Mouse (Mus musculus): ENCODE results near the gene Dcaf4. TPM values are rescaled to one million over a fixed set of nuclear protein-coding genes. Genes with fewer than 3 reads are reported as not detected.

The Dcaf4 gene
- polyA plus RNA-seq, 1 experiment, result not detected

GRCm38 (mm10) chr12:83484855-83485745, 35.2 kb upstream of the Dcaf4 start:
- no peak for TF ChIP-seq CTCF (IDR thresholded peaks at IDR 0.05; ENCODE audit: insufficient read depth, low read depth, low read length)
- no peak for TF ChIP-seq POLR2A (IDR thresholded peaks at IDR 0.05; ENCODE audit: insufficient read depth, low read depth, low read length)
- H3K4me3 ChIP-seq (ENCODE audit: insufficient read depth, low read depth, low read length), result peak overlapping the region; percentile 73
- 5% methylated on average over 24 of the region's 24 CpGs for WGBS
- H3K27ac ChIP-seq (ENCODE audit: insufficient read depth, low read depth, low read length), result peak overlapping the region; percentile 73; the same call in 1 of the 2 replicates
- peaks cover 6% of the 10 kb centered on the region; the same call in 1 of the 2 replicates for H3K4me1 ChIP-seq (ENCODE audit: control insufficient read depth, insufficient read depth, low read length)

- peaks cover 6% of the 10 kb centered on the region; the same call in 1 of the 2 replicates for H3K4me1 ChIP-seq (ENCODE audit: control insufficient read depth, insufficient read depth, low read length)
- WGBS, result under 1% methylated on average over 53 of the region's 53 CpGs
- TF ChIP-seq CTCF (IDR thresholded peaks at IDR 0.05; ENCODE audit: insufficient read depth, low read depth, low read length) (no peak), POLR2A (IDR thresholded peaks at IDR 0.05; ENCODE audit: insufficient read depth, low read depth, low read length) (0 out of 2 replicates have a peak, but pooled peaks have one; percentile 20)
- H3K4me3 ChIP-seq (ENCODE audit: insufficient read depth, low read depth, low read length), result peak overlapping the region; percentile 73
- peak overlapping the region; percentile 73 for H3K27ac ChIP-seq (ENCODE audit: insufficient read depth, low read depth, low read length)
Observed at GRCm38 (mm10) chr12:83485911-83486670, 34.2 kb upstream of the Dcaf4 start.

DNA sequence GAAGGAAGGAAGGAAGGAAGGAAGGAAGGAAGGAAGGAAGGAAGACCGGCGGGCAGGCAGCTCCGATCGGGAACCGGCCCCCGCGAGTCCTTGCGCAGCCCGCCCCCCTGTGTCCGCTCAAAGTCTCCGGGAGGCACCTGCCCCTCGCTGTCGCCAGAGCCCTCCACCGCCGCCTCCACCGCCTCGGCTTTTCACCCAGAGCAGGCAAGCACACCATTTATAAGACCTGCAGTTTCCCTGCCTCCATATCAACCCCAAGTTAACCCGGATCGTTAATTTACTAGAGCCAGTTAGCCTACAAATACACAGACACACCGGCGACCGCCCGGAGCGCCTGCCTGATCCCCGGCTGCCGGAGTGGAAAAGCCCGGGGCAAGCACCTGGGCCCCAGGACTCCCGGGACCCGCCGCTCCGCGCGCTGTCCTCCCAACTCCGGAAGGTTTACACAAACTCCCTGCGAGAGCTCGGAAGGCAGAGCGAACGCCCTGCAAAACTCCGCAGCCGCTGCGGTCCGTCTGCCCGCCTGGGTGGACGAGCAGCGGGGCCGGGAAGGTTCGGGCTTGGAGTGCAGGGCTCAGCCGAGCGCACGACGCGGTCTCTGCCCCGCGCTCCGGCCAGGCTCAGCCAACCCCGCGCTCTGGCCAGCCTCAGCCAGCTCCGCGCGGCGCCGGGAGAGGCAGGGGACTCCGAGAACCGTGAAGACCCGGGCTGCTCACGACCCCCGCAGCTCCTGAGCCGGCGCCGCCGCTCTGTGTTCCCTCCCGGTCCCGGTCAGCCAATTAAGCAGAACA, 33.4 kb upstream of the Dcaf4 start:
- H3K4me1 ChIP-seq (ENCODE audit: control insufficient read depth, insufficient read depth, low read length), result peaks cover 6% of the 10 kb centered on the region; the same call in 1 of the 2 replicates
- H3K4me3 ChIP-seq (ENCODE audit: insufficient read depth, low read depth, low read length), result peak overlapping the region; percentile 73
- under 1% methylated on average over 73 of the region's 73 CpGs for WGBS
- TF ChIP-seq CTCF (IDR thresholded peaks at IDR 0.05; ENCODE audit: insufficient read depth, low read depth, low read length) (0 out of 2 replicates have a peak, but pooled peaks have one; percentile 4), POLR2A (IDR thresholded peaks at IDR 0.05; ENCODE audit: insufficient read depth, low read depth, low read length) (no peak)
- peak overlapping the region; percentile 73 for H3K27ac ChIP-seq (ENCODE audit: insufficient read depth, low read depth, low read length)

- under 1% methylated on average over 31 of the region's 31 CpGs for WGBS
Observed at GRCm38 (mm10) chr12:83487476-83487991, 32.7 kb upstream of the Dcaf4 start, which contains the start of gene Dpf3. TSS of gene Dpf3 (minus strand) at chr12:83487716.

GRCm38 (mm10) chr12:83488211-83488941, 31.9 kb upstream of the Dcaf4 start:
- Histone ChIP-seq H3K4me1 (ENCODE audit: control insufficient read depth, insufficient read depth, low read length) (peaks cover 6% of the 10 kb centered on the region; the same call in 1 of the 2 replicates), H3K4me3 (ENCODE audit: insufficient read depth, low read depth, low read length) (peak overlapping the region; percentile 39), H3K27ac (ENCODE audit: insufficient read depth, low read depth, low read length) (no peak overlapping the region)
- under 1% methylated on average over 29 of the region's 29 CpGs for WGBS
- no peak for TF ChIP-seq CTCF (IDR thresholded peaks at IDR 0.05; ENCODE audit: insufficient read depth, low read depth, low read length)

More at GRCm38 (mm10) chr12:83487476-83487991, 32.7 kb upstream of the Dcaf4 start, which contains the start of gene Dpf3:
- Histone ChIP-seq H3K27ac (ENCODE audit: insufficient read depth, low read depth, low read length) (peak within 1 kb of the TSS; percentile 73), H3K4me3 (ENCODE audit: insufficient read depth, low read depth, low read length) (peak within 1 kb of the TSS; percentile 73), H3K4me1 (ENCODE audit: control insufficient read depth, insufficient read depth, low read length) (peaks cover 6% of the 10 kb centered on the region; the same call in 1 of the 2 replicates)
- no peak for TF ChIP-seq CTCF (IDR thresholded peaks at IDR 0.05; ENCODE audit: insufficient read depth, low read depth, low read length)
- no peak for TF ChIP-seq POLR2A (IDR thresholded peaks at IDR 0.05; ENCODE audit: insufficient read depth, low read depth, low read length)

DNA sequence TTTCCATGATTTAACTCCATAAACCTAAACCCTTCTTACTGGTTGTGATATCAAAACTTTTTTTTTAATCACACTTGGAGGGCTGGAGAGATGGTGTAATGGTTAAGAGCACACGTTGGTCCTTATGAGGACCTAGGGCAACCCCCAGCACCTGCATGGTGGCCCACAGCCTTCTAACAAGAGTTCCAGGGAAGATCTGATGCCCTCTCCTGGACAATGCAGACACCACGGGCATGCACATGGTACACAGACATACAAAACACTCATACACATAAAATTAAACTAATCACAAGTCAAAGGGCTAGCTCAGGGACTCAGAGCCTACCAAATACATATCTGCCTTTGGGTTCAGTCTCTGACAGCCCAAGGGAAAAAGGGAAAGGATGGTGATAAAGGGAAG, 30.5 kb upstream of the Dcaf4 start:
- Histone ChIP-seq H3K4me1 (ENCODE audit: control insufficient read depth, insufficient read depth, low read length) (peaks cover 6% of the 10 kb centered on the region; the same call in 1 of the 2 replicates), H3K27ac (ENCODE audit: insufficient read depth, low read depth, low read length) (no peak overlapping the region), H3K4me3 (ENCODE audit: insufficient read depth, low read depth, low read length) (no peak overlapping the region)
- WGBS, result 44% methylated on average over 2 of the region's 2 CpGs
- TF ChIP-seq POLR2A (IDR thresholded peaks at IDR 0.05; ENCODE audit: insufficient read depth, low read depth, low read length) (no peak), CTCF (IDR thresholded peaks at IDR 0.05; ENCODE audit: insufficient read depth, low read depth, low read length) (no peak)

- Histone ChIP-seq H3K4me3 (ENCODE audit: insufficient read depth, low read depth, low read length) (no peak overlapping the region), H3K27ac (ENCODE audit: insufficient read depth, low read depth, low read length) (no peak overlapping the region), H3K4me1 (ENCODE audit: control insufficient read depth, insufficient read depth, low read length) (peaks cover 3% of the 10 kb centered on the region; the same call in 1 of the 2 replicates)
- WGBS, result 48% methylated on average over 1 of the region's 1 CpGs
- TF ChIP-seq POLR2A (IDR thresholded peaks at IDR 0.05; ENCODE audit: insufficient read depth, low read depth, low read length) (no peak), CTCF (IDR thresholded peaks at IDR 0.05; ENCODE audit: insufficient read depth, low read depth, low read length) (no peak)
Observed at GRCm38 (mm10) chr12:83491609-83492008, 28.7 kb upstream of the Dcaf4 start.

Measured in olfactory bulb, adult 2 months (tissue).